Mouse (Mus musculus): ENCODE results near the gene Dnajc6. TPM values are rescaled to one million over a fixed set of nuclear protein-coding genes. Genes with fewer than 3 reads are reported as not detected.

Dnajc6 gene
- polyA plus RNA-seq, 2 experiments = 0.82 to 0.98 TPM

DNA sequence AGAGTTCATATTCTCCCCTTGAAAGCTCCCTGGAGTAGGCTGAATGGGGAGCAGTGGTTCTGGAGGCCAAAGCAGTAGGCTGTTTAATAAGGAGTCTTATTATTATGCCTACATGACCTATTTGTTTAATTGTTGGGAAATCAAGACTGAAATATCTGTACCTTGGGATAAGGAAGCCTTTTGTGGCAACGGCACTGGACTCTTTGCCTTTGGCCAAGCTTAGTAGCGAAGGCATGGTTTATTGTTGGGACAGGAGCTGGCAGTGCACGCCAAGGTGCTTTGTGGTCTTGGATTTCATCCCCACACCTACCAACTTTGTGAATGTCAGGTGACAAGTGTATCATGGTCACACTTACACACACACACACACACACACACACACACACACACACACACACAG, 93.3 kb downstream of the Dnajc6 start:
- TF ChIP-seq POLR2A (IDR thresholded peaks at IDR 0.05; ENCODE audit: borderline replicate concordance, extremely low read depth, insufficient read depth, insufficient read length) = no peak
- DNase-seq (ENCODE audit: low spot score) = no peak
- H3K4me3 ChIP-seq (replicated peaks; ENCODE audit: low read length) = no peak overlapping the region
- H3K36me3 ChIP-seq (ENCODE audit: control insufficient read depth, insufficient read depth, low read length) = no peaks in the 10 kb centered on the region
- H3K4me2 ChIP-seq (replicated peaks; ENCODE audit: low read depth, low read length, severe bottlenecking) = no peak overlapping the region
- H3K27ac ChIP-seq (replicated peaks; ENCODE audit: low read depth, low read length) = no peak overlapping the region
- no peaks in the 10 kb centered on the region for H3K27me3 ChIP-seq (ENCODE audit: control insufficient read depth, insufficient read depth, low read length)
- no peaks in the 10 kb centered on the region for H3K4me1 ChIP-seq (ENCODE audit: control insufficient read depth, insufficient read depth, low read length)
- no peaks in the 10 kb centered on the region for H3K9me3 ChIP-seq (ENCODE audit: control insufficient read depth, low read length)
- no peak for ATAC-seq (ENCODE audit: low FRiP score, low read depth)
- H3K9ac ChIP-seq (ENCODE audit: low read depth, low read length, severe bottlenecking) = no peak overlapping the region
- WGBS = 93% methylated on average over 3 of the region's 3 CpGs

- DNase-seq (ENCODE audit: low spot score) (no peak), ATAC-seq (ENCODE audit: low FRiP score, low read depth) (no peak)
- Histone ChIP-seq H3K9me3 (ENCODE audit: control insufficient read depth, low read length) (no peaks in the 10 kb centered on the region), H3K4me3 (replicated peaks; ENCODE audit: low read length) (no peak overlapping the region), H3K9ac (ENCODE audit: low read depth, low read length, severe bottlenecking) (no peak overlapping the region), H3K27ac (replicated peaks; ENCODE audit: low read depth, low read length) (no peak overlapping the region), H3K4me2 (replicated peaks; ENCODE audit: low read depth, low read length, severe bottlenecking) (no peak overlapping the region), H3K36me3 (ENCODE audit: control insufficient read depth, insufficient read depth, low read length) (no peaks in the 10 kb centered on the region), H3K27me3 (ENCODE audit: control insufficient read depth, insufficient read depth, low read length) (no peaks in the 10 kb centered on the region), H3K4me1 (ENCODE audit: control insufficient read depth, insufficient read depth, low read length) (no peaks in the 10 kb centered on the region)
- 76% methylated on average over 1 of the region's 1 CpGs for WGBS
- TF ChIP-seq POLR2A (IDR thresholded peaks at IDR 0.05; ENCODE audit: borderline replicate concordance, extremely low read depth, insufficient read depth, insufficient read length) = no peak
Measured at GRCm38 (mm10) chr4:101591400-101591799, 95.0 kb downstream of the Dnajc6 start.

- no peak for TF ChIP-seq POLR2A (IDR thresholded peaks at IDR 0.05; ENCODE audit: borderline replicate concordance, extremely low read depth, insufficient read depth, insufficient read length)
- Histone ChIP-seq H3K27me3 (ENCODE audit: control insufficient read depth, insufficient read depth, low read length) (no peaks in the 10 kb centered on the region), H3K9ac (ENCODE audit: low read depth, low read length, severe bottlenecking) (no peak overlapping the region), H3K36me3 (ENCODE audit: control insufficient read depth, insufficient read depth, low read length) (no peaks in the 10 kb centered on the region), H3K27ac (replicated peaks; ENCODE audit: low read depth, low read length) (no peak overlapping the region), H3K4me3 (replicated peaks; ENCODE audit: low read length) (no peak overlapping the region), H3K4me1 (ENCODE audit: control insufficient read depth, insufficient read depth, low read length) (no peaks in the 10 kb centered on the region), H3K4me2 (replicated peaks; ENCODE audit: low read depth, low read length, severe bottlenecking) (no peak overlapping the region), H3K9me3 (ENCODE audit: control insufficient read depth, low read length) (no peaks in the 10 kb centered on the region)
- no peak for ATAC-seq (ENCODE audit: low FRiP score, low read depth)
- WGBS = 78% methylated on average over 3 of the region's 3 CpGs
- DNase-seq (ENCODE audit: low spot score) = no peak
Measured at GRCm38 (mm10) chr4:101592466-101592865, 96.0 kb downstream of the Dnajc6 start.

DNA sequence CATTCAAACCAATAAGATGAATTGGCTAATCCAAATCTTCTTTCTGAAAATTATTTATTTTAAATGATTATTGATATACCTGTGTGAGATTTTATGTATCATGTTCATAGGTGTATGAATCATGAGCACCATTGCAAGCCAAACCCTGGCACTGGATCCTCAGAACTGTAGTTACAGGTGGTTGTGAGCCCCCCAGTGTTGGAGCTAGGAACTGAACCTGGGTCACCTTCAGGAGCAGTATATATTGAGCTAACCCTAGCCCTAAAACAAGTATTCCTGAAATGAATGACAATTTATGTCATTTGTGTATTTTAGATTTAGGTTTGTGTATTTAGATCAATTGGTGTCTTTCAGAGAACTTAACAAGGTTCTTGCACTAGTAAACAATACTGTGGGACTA, 105.3 kb downstream of the Dnajc6 start:
- H3K36me3 ChIP-seq (ENCODE audit: control insufficient read depth, insufficient read depth, low read length) = no peaks in the 10 kb centered on the region

DNA sequence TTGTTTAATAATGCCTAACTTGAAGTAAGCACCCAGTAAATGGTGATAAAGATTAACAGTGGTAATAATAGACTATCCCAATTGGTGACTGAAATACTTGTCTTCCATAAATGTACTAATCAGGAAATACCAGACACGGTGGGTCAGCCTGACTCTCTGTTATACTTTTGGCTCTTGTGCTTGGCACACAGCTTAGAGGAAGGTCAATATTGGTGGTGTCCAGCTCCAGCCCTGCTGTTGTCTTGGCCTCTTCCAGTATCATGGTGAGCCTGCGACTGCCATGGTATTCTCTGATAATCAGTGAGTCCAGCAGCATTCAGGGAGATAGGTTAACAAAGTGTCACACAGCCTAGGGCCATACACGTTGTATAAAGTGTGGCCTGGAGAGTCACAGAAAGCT, 107.2 kb downstream of the Dnajc6 start:
- TF ChIP-seq POLR2A (IDR thresholded peaks at IDR 0.05; ENCODE audit: borderline replicate concordance, extremely low read depth, insufficient read depth, insufficient read length) = no peak
- Histone ChIP-seq H3K4me1 (ENCODE audit: control insufficient read depth, insufficient read depth, low read length) (no peaks in the 10 kb centered on the region), H3K9ac (ENCODE audit: low read depth, low read length, severe bottlenecking) (no peak overlapping the region), H3K36me3 (ENCODE audit: control insufficient read depth, insufficient read depth, low read length) (no peaks in the 10 kb centered on the region), H3K9me3 (ENCODE audit: control insufficient read depth, low read length) (no peaks in the 10 kb centered on the region), H3K27me3 (ENCODE audit: control insufficient read depth, insufficient read depth, low read length) (no peaks in the 10 kb centered on the region), H3K4me2 (replicated peaks; ENCODE audit: low read depth, low read length, severe bottlenecking) (no peak overlapping the region), H3K27ac (replicated peaks; ENCODE audit: low read depth, low read length) (no peak overlapping the region), H3K4me3 (replicated peaks; ENCODE audit: low read length) (no peak overlapping the region)
- no peak for ATAC-seq (ENCODE audit: low FRiP score, low read depth)
- DNase-seq (ENCODE audit: low spot score) = no peak
- WGBS = 69% methylated on average over 3 of the region's 3 CpGs

More for the DNA sequence above, 105.3 kb downstream of the Dnajc6 start:
- ATAC-seq (ENCODE audit: low FRiP score, low read depth) (no peak), DNase-seq (ENCODE audit: low spot score) (peak; percentile 27)
- Histone ChIP-seq H3K4me3 (replicated peaks; ENCODE audit: low read length) (no peak overlapping the region), H3K27ac (replicated peaks; ENCODE audit: low read depth, low read length) (no peak overlapping the region), H3K4me1 (ENCODE audit: control insufficient read depth, insufficient read depth, low read length) (no peaks in the 10 kb centered on the region), H3K9me3 (ENCODE audit: control insufficient read depth, low read length) (no peaks in the 10 kb centered on the region), H3K4me2 (replicated peaks; ENCODE audit: low read depth, low read length, severe bottlenecking) (no peak overlapping the region), H3K9ac (ENCODE audit: low read depth, low read length, severe bottlenecking) (no peak overlapping the region), H3K27me3 (ENCODE audit: control insufficient read depth, insufficient read depth, low read length) (no peaks in the 10 kb centered on the region)
- TF ChIP-seq POLR2A (IDR thresholded peaks at IDR 0.05; ENCODE audit: borderline replicate concordance, extremely low read depth, insufficient read depth, insufficient read length) = no peak

GRCm38 (mm10) chr4:101616520-101616919, 120.1 kb downstream of the Dnajc6 start:
- ATAC-seq (ENCODE audit: low FRiP score, low read depth) (no peak), DNase-seq (ENCODE audit: low spot score) (no peak)
- Histone ChIP-seq H3K4me3 (replicated peaks; ENCODE audit: low read length) (no peak overlapping the region), H3K4me2 (replicated peaks; ENCODE audit: low read depth, low read length, severe bottlenecking) (no peak overlapping the region), H3K36me3 (ENCODE audit: control insufficient read depth, insufficient read depth, low read length) (no peaks in the 10 kb centered on the region), H3K27me3 (ENCODE audit: control insufficient read depth, insufficient read depth, low read length) (no peaks in the 10 kb centered on the region), H3K9ac (ENCODE audit: low read depth, low read length, severe bottlenecking) (no peak overlapping the region), H3K4me1 (ENCODE audit: control insufficient read depth, insufficient read depth, low read length) (no peaks in the 10 kb centered on the region), H3K9me3 (ENCODE audit: control insufficient read depth, low read length) (no peaks in the 10 kb centered on the region), H3K27ac (replicated peaks; ENCODE audit: low read depth, low read length) (no peak overlapping the region)
- WGBS = 91% methylated on average over 5 of the region's 5 CpGs
- no peak for TF ChIP-seq POLR2A (IDR thresholded peaks at IDR 0.05; ENCODE audit: borderline replicate concordance, extremely low read depth, insufficient read depth, insufficient read length)
